Mouse (Mus musculus): ENCODE measurements around the gene Rps6ka3. TPM values are rescaled to one million over a fixed set of nuclear protein-coding genes. Genes with fewer than 3 reads are reported as not detected.

Rps6ka3 gene
- polyA plus RNA-seq, 1 experiment from 2014 or later: 4.6 TPM

- no peaks in the 10 kb centered on the region for H3K27me3 ChIP-seq (replicated peaks; ENCODE audit: control insufficient read depth, insufficient read depth, low read length)
- ATAC-seq: no peak
- no peaks in the 10 kb centered on the region for H3K4me1 ChIP-seq (replicated peaks; ENCODE audit: control insufficient read depth, insufficient read depth, low read length)
- no peaks in the 10 kb centered on the region for H3K9me3 ChIP-seq (ENCODE audit: control insufficient read depth, low read length)
- no peak overlapping the region for H3K9ac ChIP-seq (replicated peaks; ENCODE audit: low read depth, low read length)
- H3K4me3 ChIP-seq (replicated peaks; ENCODE audit: low read length): no peak overlapping the region
- H3K36me3 ChIP-seq (ENCODE audit: control insufficient read depth, insufficient read depth): no peaks in the 10 kb centered on the region
- 89% methylated on average over 3 of the region's 3 CpGs for WGBS
- H3K27ac ChIP-seq (ENCODE audit: low read length): no peak overlapping the region
- H3K4me2 ChIP-seq (ENCODE audit: low read length): no peak overlapping the region
Measured at GRCm38 (mm10) chrX:159391239-159391638, 181.1 kb downstream of the Rps6ka3 start.

GRCm38 (mm10) chrX:159409253-159409652, 199.1 kb downstream of the Rps6ka3 start:
- WGBS: 33% methylated on average over 4 of the region's 4 CpGs
- Histone ChIP-seq H3K4me1 (replicated peaks; ENCODE audit: control insufficient read depth, insufficient read depth, low read length) (no peaks in the 10 kb centered on the region), H3K27me3 (replicated peaks; ENCODE audit: control insufficient read depth, insufficient read depth, low read length) (no peaks in the 10 kb centered on the region), H3K36me3 (ENCODE audit: control insufficient read depth, insufficient read depth) (no peaks in the 10 kb centered on the region), H3K9me3 (ENCODE audit: control insufficient read depth, low read length) (no peaks in the 10 kb centered on the region), H3K4me3 (replicated peaks; ENCODE audit: low read length) (no peak overlapping the region), H3K27ac (ENCODE audit: low read length) (no peak overlapping the region), H3K9ac (replicated peaks; ENCODE audit: low read depth, low read length) (no peak overlapping the region), H3K4me2 (ENCODE audit: low read length) (no peak overlapping the region)
- ATAC-seq: no peak

- H3K9me3 ChIP-seq (ENCODE audit: control insufficient read depth, low read length): no peaks in the 10 kb centered on the region
- no peaks in the 10 kb centered on the region for H3K27me3 ChIP-seq (replicated peaks; ENCODE audit: control insufficient read depth, insufficient read depth, low read length)
- peak; percentile 93 for ATAC-seq
- H3K36me3 ChIP-seq (ENCODE audit: control insufficient read depth, insufficient read depth): no peaks in the 10 kb centered on the region
- WGBS: 14% methylated on average over 33 of the region's 83 CpGs
- peak within 1 kb of the TSS; percentile 61 for H3K4me2 ChIP-seq (ENCODE audit: low read length)
- peaks cover 2% of the 10 kb centered on the region; the same call in 1 of the 2 replicates for H3K4me1 ChIP-seq (replicated peaks; ENCODE audit: control insufficient read depth, insufficient read depth, low read length)
- H3K9ac ChIP-seq (replicated peaks; ENCODE audit: low read depth, low read length): peak within 1 kb of the TSS; percentile 63
- peak within 1 kb of the TSS; percentile 66 for H3K4me3 ChIP-seq (replicated peaks; ENCODE audit: low read length)
- H3K27ac ChIP-seq (ENCODE audit: low read length): peak within 1 kb of the TSS; percentile 18; the same call in 1 of the 2 replicates
Measured at GRCm38 (mm10) chrX:159414130-159414828, 204.2 kb downstream of the Rps6ka3 start, which contains the start of gene Map7d2. Gene Map7d2 (plus strand): TSS chrX:159414572.

- peak overlapping the region; percentile 66 for H3K4me3 ChIP-seq (replicated peaks; ENCODE audit: low read length)
- H3K27ac ChIP-seq (ENCODE audit: low read length): peak overlapping the region; percentile 18; the same call in 1 of the 2 replicates
- 25% methylated on average over 39 of the region's 65 CpGs for WGBS
- no peaks in the 10 kb centered on the region for H3K27me3 ChIP-seq (replicated peaks; ENCODE audit: control insufficient read depth, insufficient read depth, low read length)
- H3K36me3 ChIP-seq (ENCODE audit: control insufficient read depth, insufficient read depth): no peaks in the 10 kb centered on the region
- peaks cover 2% of the 10 kb centered on the region; the same call in 1 of the 2 replicates for H3K4me1 ChIP-seq (replicated peaks; ENCODE audit: control insufficient read depth, insufficient read depth, low read length)
- peak overlapping the region; percentile 61 for H3K4me2 ChIP-seq (ENCODE audit: low read length)
- H3K9ac ChIP-seq (replicated peaks; ENCODE audit: low read depth, low read length): peak overlapping the region; percentile 63
- H3K9me3 ChIP-seq (ENCODE audit: control insufficient read depth, low read length): no peaks in the 10 kb centered on the region
- peak; percentile 64 for ATAC-seq
Measured at GRCm38 (mm10) chrX:159414829-159415673, 204.9 kb downstream of the Rps6ka3 start.

Other genes starting within 250 kb of the Rps6ka3 start
- gene Eif1ax, start 161.9 kb downstream of the Rps6ka3 start, polyA plus RNA-seq (2015; fragmentation: Nextera tagmentation; extraction: Ambion mirVana): 114 and 129 TPM in 2 replicates
- gene Map7d2, start 204.3 kb downstream of the Rps6ka3 start, polyA plus RNA-seq (2015; fragmentation: Nextera tagmentation; extraction: Ambion mirVana): 15.5 and 22.0 TPM in 2 replicates

Measured in forebrain, embryonic 16.5 days (tissue).